ENCODE assay signal across 18 mouse cellular contexts in the genomic region with DNA sequence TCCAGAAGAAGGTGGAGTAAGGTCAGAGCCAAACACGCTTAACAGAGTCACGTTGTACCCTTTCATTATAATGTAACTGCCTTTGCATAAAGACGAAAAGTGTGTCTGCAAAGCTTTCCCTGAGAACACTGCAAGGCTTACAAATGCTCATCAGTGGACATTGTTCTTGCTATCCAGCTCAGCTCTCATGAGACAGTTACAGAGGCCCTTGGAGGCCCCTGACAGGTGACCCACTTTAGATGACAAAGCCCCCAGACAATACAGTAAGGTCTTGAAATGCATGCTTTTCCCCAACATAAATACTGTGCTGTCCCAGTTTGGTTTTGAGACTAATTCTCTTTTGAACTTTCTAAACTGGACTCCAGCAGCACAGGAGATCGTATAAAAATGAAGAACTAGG.
"Had no signal": no experiment of that assay in that cellular context is flagged by ENCODE, and none has a peak within 500 bp of the region (broad histone marks: within the 10 kb centered on the region; RNA-seq: fewer than 3 reads in every experiment).

No protein-coding gene starts in this region.

- H3K36me3 ChIP-seq: midbrain, embryonic 13.5 days; midbrain, embryonic 15.5 days; neural tube, embryonic 13.5 days; neural tube, embryonic 15.5 days had no signal

- DNase-seq: lung, adult 18-20 months; lung, embryonic 14.5 days; lung, postnatal 10 days; lung, postnatal 36 days; right cerebral cortex, adult 18-20 months; right cerebral cortex, postnatal 25 days; right cerebral cortex, postnatal 4 days; spleen, adult 18-20 months; thymus, adult 18-20 months; thymus, postnatal 14 days; thymus, postnatal 36 days had no signal

- H3K9ac ChIP-seq: lung, embryonic 14.5 days; midbrain, embryonic 13.5 days; midbrain, embryonic 15.5 days; neural tube, embryonic 13.5 days; neural tube, embryonic 15.5 days had no signal

- H3K4me3 ChIP-seq: megakaryocyte, embryonic 14.5 days; midbrain, embryonic 13.5 days; midbrain, embryonic 15.5 days; neural tube, embryonic 13.5 days; neural tube, embryonic 15.5 days had no signal

- H3K27ac ChIP-seq: macrophage; midbrain, embryonic 13.5 days; midbrain, embryonic 15.5 days; neural tube, embryonic 13.5 days; neural tube, embryonic 15.5 days had no signal

- H3K9me3 ChIP-seq: megakaryocyte, embryonic 14.5 days; midbrain, embryonic 13.5 days; midbrain, embryonic 15.5 days; neural tube, embryonic 13.5 days; neural tube, embryonic 15.5 days had no signal

- H3K4me1 ChIP-seq: midbrain, embryonic 13.5 days; midbrain, embryonic 15.5 days; neural tube, embryonic 13.5 days; neural tube, embryonic 15.5 days had no signal

- H3K4me2 ChIP-seq: lung, embryonic 14.5 days; midbrain, embryonic 11.5 days; midbrain, embryonic 13.5 days; midbrain, embryonic 15.5 days; neural tube, embryonic 13.5 days; neural tube, embryonic 15.5 days had no signal

- H3K27me3 ChIP-seq: megakaryocyte, embryonic 14.5 days; midbrain, embryonic 13.5 days; midbrain, embryonic 15.5 days; neural tube, embryonic 13.5 days; neural tube, embryonic 15.5 days had no signal

- ATAC-seq: midbrain, embryonic 13.5 days; midbrain, embryonic 15.5 days had no signal
